Mouse (Mus musculus) neural tube, embryonic 11.5 days (tissue): ENCODE results near the gene Ppp1r10. TPM values are rescaled to one million over a fixed set of nuclear protein-coding genes. Genes with fewer than 3 reads are reported as not detected.
A peak's percentile ranks its signal among the peaks of the same experiment; 100 is the strongest.

Experiments
- ATAC-seq: fragments of 200-750 bp; cut with Nextera tagmentation; 2 replicates; pipeline ENCODE4 v1.8.0; 2017; ENCODE audit warnings: moderate number of reproducible peaks, mild to moderate bottlenecking, moderate TSS enrichment, moderate library complexity; ENCODE audit not compliant: insufficient read depth, low FRiP score, low TSS enrichment
- DNase-seq: peaks from one replicate; pipeline ENCODE4 v3.0.0-alpha.2; 2015; ENCODE audit warnings: low spot score
- H3K27ac ChIP-seq: fragments of 300-500 bp; sonication (generic); 2 replicates; pipeline ENCODE4 v1.5.1; 2014; ENCODE audit warnings: low read depth, mild to moderate bottlenecking, low read length
- H3K27me3 ChIP-seq: fragments of 300-500 bp; sonication (generic); 2 replicates; pipeline ENCODE4 v1.6.1; 2014; ENCODE audit warnings: mild to moderate bottlenecking, low read length, mixed read lengths; ENCODE audit not compliant: control insufficient read depth, insufficient read depth
- H3K36me3 ChIP-seq: fragments of 300-500 bp; sonication (generic); 2 replicates; pipeline ENCODE4 v1.6.1; 2014; ENCODE audit warnings: mild to moderate bottlenecking, low read length, moderate library complexity, mixed read lengths; ENCODE audit not compliant: control insufficient read depth, insufficient read depth
- H3K4me1 ChIP-seq: fragments of 300-500 bp; sonication (generic); 2 replicates; pipeline ENCODE4 v1.6.1; 2014; ENCODE audit warnings: low read length, mixed read lengths; ENCODE audit not compliant: control insufficient read depth, insufficient read depth
- H3K4me2 ChIP-seq: fragments of 300-500 bp; sonication (generic); 2 replicates; pipeline ENCODE4 v1.6.1; 2014; ENCODE audit warnings: low read depth, mild to moderate bottlenecking, moderate library complexity
- H3K4me3 ChIP-seq: fragments of 300-500 bp; sonication (generic); 2 replicates; pipeline ENCODE4 v1.5.1; 2014; ENCODE audit warnings: low read depth, low read length
- H3K9ac ChIP-seq: fragments of 300-500 bp; sonication (generic); 2 replicates; pipeline ENCODE4 v1.6.1; 2014; ENCODE audit warnings: mild to moderate bottlenecking, low read length
- H3K9me3 ChIP-seq: fragments of 300-500 bp; sonication (generic); 2 replicates; pipeline ENCODE4 v1.6.1; 2016; ENCODE audit warnings: low read length; ENCODE audit not compliant: control insufficient read depth
- WGBS: fragments of 180-500 bp; shearing (Covaris S2); extraction: QIAGEN DNeasy Blood & Tissue Kit; methylation state at CpG from one replicate; pipeline ENCODE4 v1.1.7; 2014; 5-methylcytosine and 5-hydroxymethylcytosine counted together
- polyA plus RNA-seq: library from polyadenylated mRNA; unstranded; fragments of >200 nt; fragmentation: Nextera tagmentation; extraction: Ambion mirVana; gene quantifications from 2 replicates; pipeline ENCODE4 v1.2.1, GENCODE M21; 2014

The Ppp1r10 gene
- polyA plus RNA-seq, 1 experiment from 2014 or later, result 49.3 TPM

GRCm38 (mm10) chr17:35873774-35874519 is 42.3 kb upstream of the Ppp1r10 start:
- Histone ChIP-seq H3K9ac (no peak overlapping the region), H3K27ac (no peak overlapping the region), H3K27me3 (no peaks in the 10 kb centered on the region), H3K4me1 (peaks cover 18% of the 10 kb centered on the region), H3K36me3 (peaks cover 17% of the 10 kb centered on the region), H3K9me3 (no peaks in the 10 kb centered on the region), H3K4me2 (peak overlapping the region; percentile 22; the same call in 1 of the 2 replicates), H3K4me3 (no peak overlapping the region)
- DNase-seq, result peak; percentile 88
- WGBS, result 31% methylated on average over 21 of the region's 21 CpGs
- no peak for ATAC-seq

GRCm38 (mm10) chr17:35874721-35875120 is 41.5 kb upstream of the Ppp1r10 start:
- 88% methylated on average over 6 of the region's 6 CpGs for WGBS
- peaks cover 17% of the 10 kb centered on the region for H3K36me3 ChIP-seq
- H3K4me1 ChIP-seq, result peaks cover 12% of the 10 kb centered on the region; the same call in 1 of the 2 replicates
- no peak overlapping the region for H3K9ac ChIP-seq
- H3K4me2 ChIP-seq, result no peak overlapping the region
- no peak overlapping the region for H3K27ac ChIP-seq
- DNase-seq (no peak), ATAC-seq (no peak)
- H3K9me3 ChIP-seq, result no peaks in the 10 kb centered on the region
- no peak overlapping the region for H3K4me3 ChIP-seq
- H3K27me3 ChIP-seq, result no peaks in the 10 kb centered on the region

- H3K27ac ChIP-seq, result no peak within 1 kb of the TSS
- DNase-seq (peak; percentile 97), ATAC-seq (peak; percentile 89)
- 6% methylated on average over 66 of the region's 66 CpGs for WGBS
- peak within 1 kb of the TSS; percentile 97 for H3K4me3 ChIP-seq
- H3K9ac ChIP-seq, result peak within 1 kb of the TSS; percentile 84
- peak within 1 kb of the TSS; percentile 76 for H3K4me2 ChIP-seq
- H3K9me3 ChIP-seq, result no peaks in the 10 kb centered on the region
- H3K36me3 ChIP-seq, result peaks cover 14% of the 10 kb centered on the region
- no peaks in the 10 kb centered on the region for H3K27me3 ChIP-seq
- H3K4me1 ChIP-seq, result peaks cover 5% of the 10 kb centered on the region
Measured at GRCm38 (mm10) chr17:35879245-35880057, 36.8 kb upstream of the Ppp1r10 start, which contains the start of gene Dhx16. Gene Dhx16, plus strand, starts transcription at chr17:35879819.

GRCm38 (mm10) chr17:35882924-35883323 is 33.3 kb upstream of the Ppp1r10 start:
- DNase-seq (no peak), ATAC-seq (no peak)
- peaks cover 5% of the 10 kb centered on the region for H3K4me1 ChIP-seq
- no peaks in the 10 kb centered on the region for H3K27me3 ChIP-seq
- H3K36me3 ChIP-seq, result peaks cover 22% of the 10 kb centered on the region
- WGBS, result 88% methylated on average over 17 of the region's 17 CpGs
- no peak overlapping the region for H3K4me3 ChIP-seq
- H3K9me3 ChIP-seq, result no peaks in the 10 kb centered on the region
- H3K4me2 ChIP-seq, result no peak overlapping the region
- no peak overlapping the region for H3K9ac ChIP-seq
- H3K27ac ChIP-seq, result no peak overlapping the region

GRCm38 (mm10) chr17:35883777-35884176 is 32.5 kb upstream of the Ppp1r10 start:
- Histone ChIP-seq H3K9me3 (no peaks in the 10 kb centered on the region), H3K27me3 (no peaks in the 10 kb centered on the region), H3K4me1 (peaks cover 5% of the 10 kb centered on the region), H3K4me2 (no peak overlapping the region), H3K9ac (no peak overlapping the region), H3K27ac (no peak overlapping the region), H3K36me3 (peaks cover 27% of the 10 kb centered on the region), H3K4me3 (no peak overlapping the region)
- WGBS, result 94% methylated on average over 14 of the region's 14 CpGs
- DNase-seq (no peak), ATAC-seq (no peak)

- Histone ChIP-seq H3K4me2 (no peak overlapping the region), H3K36me3 (peaks cover 28% of the 10 kb centered on the region), H3K27me3 (no peaks in the 10 kb centered on the region), H3K9ac (no peak overlapping the region), H3K4me3 (no peak overlapping the region), H3K9me3 (no peaks in the 10 kb centered on the region), H3K4me1 (no peaks in the 10 kb centered on the region), H3K27ac (no peak overlapping the region)
- ATAC-seq (no peak), DNase-seq (no peak)
- 88% methylated on average over 11 of the region's 17 CpGs for WGBS
Measured at GRCm38 (mm10) chr17:35887725-35888124, 28.5 kb upstream of the Ppp1r10 start.

- no peaks in the 10 kb centered on the region for H3K27me3 ChIP-seq
- WGBS, result under 1% methylated on average over 61 of the region's 86 CpGs
- peak within 1 kb of the TSS; percentile 83 for H3K27ac ChIP-seq
- H3K4me2 ChIP-seq, result peak within 1 kb of the TSS; percentile 100
- H3K9me3 ChIP-seq, result no peaks in the 10 kb centered on the region
- H3K9ac ChIP-seq, result peak within 1 kb of the TSS; percentile 87
- ATAC-seq, result peak; percentile 91
- peaks cover 9% of the 10 kb centered on the region for H3K4me1 ChIP-seq
- peaks cover 9% of the 10 kb centered on the region for H3K36me3 ChIP-seq
- peak; percentile 96 for DNase-seq
- H3K4me3 ChIP-seq, result peak within 1 kb of the TSS; percentile 74
Measured at GRCm38 (mm10) chr17:35896781-35897643, 19.2 kb upstream of the Ppp1r10 start, which contains the start of gene 2310061I04Rik. Gene 2310061I04Rik, minus strand, starts transcription at chr17:35897431.
